Mouse (Mus musculus) CD4-positive, CD25-positive, alpha-beta regulatory T cell, adult 2 months (primary cell): Measurements from ENCODE around the gene Cd302.
A peak's percentile ranks its signal among the peaks of the same experiment; 100 is the strongest.

ENCODE experiments used
- DNase-seq: peaks from one replicate; pipeline ENCODE4 v3.0.0-alpha.2; 2012; ENCODE audit warnings: low read depth, low spot score

Gene Cd302

GRCm38 (mm10) chr2:60253506-60253905 lies 30.8 kb downstream of the Cd302 start:
- no peak for DNase-seq

- DNase-seq = no peak
These were observed 31.5 kb downstream of the Cd302 start for GRCm38 (mm10) chr2:60252782-60253181.

- DNase-seq = no peak
These were observed 49.8 kb downstream of the Cd302 start for GRCm38 (mm10) chr2:60234506-60234905.

GRCm38 (mm10) chr2:60233147-60233546 lies 51.1 kb downstream of the Cd302 start:
- DNase-seq = no peak

GRCm38 (mm10) chr2:60230361-60230760 lies 53.9 kb downstream of the Cd302 start:
- DNase-seq = no peak

- no peak for DNase-seq
These were observed 55.8 kb downstream of the Cd302 start for GRCm38 (mm10) chr2:60228470-60228869.

- DNase-seq = no peak
These were observed 60.8 kb downstream of the Cd302 start for GRCm38 (mm10) chr2:60223489-60223888.

- DNase-seq = no peak
These were observed 62.3 kb downstream of the Cd302 start for GRCm38 (mm10) chr2:60221954-60222353.

- no peak for DNase-seq
These were observed 63.1 kb downstream of the Cd302 start for GRCm38 (mm10) chr2:60221236-60221635.

GRCm38 (mm10) chr2:60217620-60218019 lies 66.7 kb downstream of the Cd302 start:
- DNase-seq = no peak

- peak; percentile 45 for DNase-seq
These were observed 67.6 kb downstream of the Cd302 start for GRCm38 (mm10) chr2:60216547-60217153.

GRCm38 (mm10) chr2:60214683-60215082 lies 69.6 kb downstream of the Cd302 start:
- no peak for DNase-seq

GRCm38 (mm10) chr2:60212488-60212887 lies 71.8 kb downstream of the Cd302 start:
- DNase-seq = no peak

- no peak for DNase-seq
These were observed 73.5 kb downstream of the Cd302 start for GRCm38 (mm10) chr2:60210821-60211220.

GRCm38 (mm10) chr2:60209703-60210651 lies 74.3 kb downstream of the Cd302 start, which contains the start of the genes Baz2b and March7:
TSS of gene Baz2b (minus strand) at chr2:60209839.
TSS of gene March7 (plus strand) at chr2:60209887.
- DNase-seq = peak; percentile 96

- peak; percentile 72 for DNase-seq
These were observed 75.1 kb downstream of the Cd302 start for GRCm38 (mm10) chr2:60209122-60209611.

GRCm38 (mm10) chr2:60205795-60206194 lies 78.5 kb downstream of the Cd302 start:
- DNase-seq = no peak

- peak; percentile 44 for DNase-seq
These were observed 80.1 kb downstream of the Cd302 start for GRCm38 (mm10) chr2:60204162-60204561.

GRCm38 (mm10) chr2:60203733-60204132 lies 80.6 kb downstream of the Cd302 start:
- no peak for DNase-seq

GRCm38 (mm10) chr2:60202900-60203530 lies 81.3 kb downstream of the Cd302 start:
- DNase-seq = no peak
